Mouse (Mus musculus) hindbrain, embryonic 13.5 days (tissue): Measurements from ENCODE around the gene Il17ra. TPM values are rescaled to one million over a fixed set of nuclear protein-coding genes. Genes with fewer than 3 reads are reported as not detected.

Source experiments
- ATAC-seq: fragments of 200-750 bp; cut with Nextera tagmentation; 2 replicates; pipeline ENCODE4 v1.8.0; 2017; ENCODE audit warnings: moderate TSS enrichment; ENCODE audit not compliant: low FRiP score
- H3K27ac ChIP-seq: fragments of 300-500 bp; sonication (generic); 2 replicates; pipeline ENCODE4 v1.5.1; 2015; ENCODE audit warnings: inconsistent platforms, mild to moderate bottlenecking, moderate library complexity
- H3K27me3 ChIP-seq: fragments of 300-500 bp; sonication (generic); 2 replicates; pipeline ENCODE4 v1.6.1; 2015; ENCODE audit warnings: mild to moderate bottlenecking, inconsistent platforms
- H3K36me3 ChIP-seq: fragments of 300-500 bp; sonication (generic); 2 replicates; pipeline ENCODE4 v1.6.1; 2015; ENCODE audit warnings: mild to moderate bottlenecking, inconsistent platforms
- H3K4me1 ChIP-seq: fragments of 300-500 bp; sonication (generic); replicated peaks from 2 replicates; pipeline ENCODE4 v1.6.1; 2015; ENCODE audit warnings: inconsistent platforms
- H3K4me2 ChIP-seq: fragments of 300-500 bp; sonication (generic); 2 replicates; pipeline ENCODE4 v1.6.1; 2015; ENCODE audit warnings: inconsistent platforms, mild to moderate bottlenecking, moderate library complexity
- H3K4me3 ChIP-seq: fragments of 300-500 bp; sonication (generic); 2 replicates; pipeline ENCODE4 v1.5.1; 2015; ENCODE audit warnings: mild to moderate bottlenecking, inconsistent platforms
- H3K9ac ChIP-seq: fragments of 300-500 bp; sonication (generic); 2 replicates; pipeline ENCODE4 v1.6.1; 2015; ENCODE audit warnings: mild to moderate bottlenecking, inconsistent platforms
- H3K9me3 ChIP-seq: fragments of 300-500 bp; sonication (generic); 2 replicates; pipeline ENCODE4 v1.6.1; 2016; ENCODE audit warnings: inconsistent platforms
- WGBS: fragments of 180-500 bp; shearing (Covaris S2); methylation state at CpG from one replicate; pipeline ENCODE4 v1.1.7; 2015; 5-methylcytosine and 5-hydroxymethylcytosine counted together
- polyA plus RNA-seq: library from polyadenylated mRNA; unstranded; fragments of >200 nt; fragmentation: Nextera tagmentation; extraction: Ambion mirVana; gene quantifications from 2 replicates; pipeline ENCODE4 v1.2.1, GENCODE M21; 2015

Il17ra gene
- polyA plus RNA-seq, 1 experiment from 2014 or later = 9.8 TPM

DNA sequence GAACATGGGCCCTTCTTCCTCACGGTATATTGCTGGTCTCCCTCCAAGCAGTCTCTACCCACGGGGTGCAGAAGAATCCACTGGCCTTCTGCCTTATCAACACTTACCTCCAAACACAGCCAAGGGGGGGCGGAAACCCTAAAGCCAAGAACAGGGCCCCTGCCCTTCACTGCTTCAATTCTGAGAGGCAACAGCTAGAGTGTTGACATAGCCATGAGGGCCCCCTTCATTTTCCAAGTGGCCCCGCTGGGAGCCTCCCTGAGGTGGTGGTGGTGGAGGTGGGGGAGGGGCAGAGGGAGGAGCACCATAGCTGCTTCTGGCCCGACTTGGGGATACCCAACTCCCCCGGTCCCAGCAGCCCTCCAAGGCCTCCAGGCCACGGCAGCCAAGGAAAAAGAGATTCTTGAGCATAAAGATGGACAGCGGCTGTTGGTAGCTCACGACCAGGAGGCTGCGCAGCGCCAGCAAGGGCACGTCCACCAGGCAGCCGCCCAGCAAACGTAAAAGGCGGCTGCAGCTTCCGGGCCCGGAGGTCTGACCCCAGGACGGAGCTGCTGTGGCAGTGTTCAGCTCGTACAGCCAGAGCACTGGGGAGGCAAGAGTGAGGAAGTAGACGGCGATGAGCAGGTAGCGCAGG, 28.9 kb downstream of the Il17ra start:
- peaks cover 59% of the 10 kb centered on the region for H3K4me1 ChIP-seq
- H3K9ac ChIP-seq = peak overlapping the region; percentile 89
- 8% methylated on average over 22 of the region's 22 CpGs for WGBS
- H3K9me3 ChIP-seq = no peaks in the 10 kb centered on the region
- ATAC-seq = no peak
- H3K4me2 ChIP-seq = peak overlapping the region; percentile 82
- peak overlapping the region; percentile 95; the same call in 1 of the 2 replicates for H3K27ac ChIP-seq
- no peaks in the 10 kb centered on the region for H3K36me3 ChIP-seq
- H3K27me3 ChIP-seq = 0 out of 2 replicates have a peak, but pooled peaks cover 5% of the 10 kb centered on the region
- H3K4me3 ChIP-seq = peak overlapping the region; percentile 86

DNA sequence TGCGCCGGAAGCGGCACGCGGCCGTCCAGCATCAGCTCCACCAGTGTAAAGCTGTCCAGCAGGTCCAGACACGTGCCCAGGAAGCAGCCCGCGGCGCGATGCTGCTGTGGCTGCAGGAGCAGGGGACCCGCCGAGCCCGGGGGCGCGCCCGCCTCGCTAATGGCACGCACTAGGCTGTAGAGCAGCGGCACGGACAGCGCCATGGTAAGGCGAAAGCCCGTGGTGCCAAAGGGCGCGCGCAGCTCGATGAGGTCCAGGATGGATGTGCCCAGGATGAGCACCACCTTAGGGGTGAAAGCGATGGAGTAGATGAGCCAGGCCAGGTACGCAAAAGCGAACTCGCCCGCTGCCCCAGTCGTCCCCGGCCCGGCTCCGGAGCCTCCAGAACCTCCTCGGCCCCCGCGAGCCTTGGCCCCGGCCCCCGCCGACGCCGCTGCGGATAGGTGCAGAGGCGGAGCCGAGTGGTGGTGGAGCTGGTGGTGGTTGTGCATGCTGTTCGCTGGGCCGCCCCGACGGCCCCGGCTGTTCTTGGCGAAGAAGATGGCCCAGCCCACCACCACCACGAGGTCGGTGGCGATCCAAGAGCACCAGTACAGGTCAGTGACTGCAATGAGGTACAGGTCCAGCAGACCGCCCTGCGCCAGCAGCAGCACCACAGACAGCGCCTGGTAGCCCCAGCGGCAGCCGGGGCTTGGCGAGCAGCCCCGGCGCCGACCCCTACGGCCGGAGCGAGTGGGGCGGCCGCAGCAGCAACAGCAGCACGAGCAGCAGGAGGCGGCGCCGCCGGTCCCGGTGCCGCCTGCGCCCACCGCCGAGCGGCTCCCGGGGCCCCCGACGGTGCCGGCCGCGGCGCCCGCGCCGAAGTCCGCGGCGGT, 29.7 kb downstream of the Il17ra start:
- Histone ChIP-seq H3K4me1 (peaks cover 59% of the 10 kb centered on the region), H3K4me3 (peak overlapping the region; percentile 86), H3K36me3 (no peaks in the 10 kb centered on the region), H3K9ac (peak overlapping the region; percentile 89), H3K27ac (peak overlapping the region; percentile 95), H3K9me3 (no peaks in the 10 kb centered on the region), H3K27me3 (0 out of 2 replicates have a peak, but pooled peaks cover 5% of the 10 kb centered on the region), H3K4me2 (peak overlapping the region; percentile 82)
- ATAC-seq = peak; percentile 23
- 1% methylated on average over 92 of the region's 95 CpGs for WGBS

DNA sequence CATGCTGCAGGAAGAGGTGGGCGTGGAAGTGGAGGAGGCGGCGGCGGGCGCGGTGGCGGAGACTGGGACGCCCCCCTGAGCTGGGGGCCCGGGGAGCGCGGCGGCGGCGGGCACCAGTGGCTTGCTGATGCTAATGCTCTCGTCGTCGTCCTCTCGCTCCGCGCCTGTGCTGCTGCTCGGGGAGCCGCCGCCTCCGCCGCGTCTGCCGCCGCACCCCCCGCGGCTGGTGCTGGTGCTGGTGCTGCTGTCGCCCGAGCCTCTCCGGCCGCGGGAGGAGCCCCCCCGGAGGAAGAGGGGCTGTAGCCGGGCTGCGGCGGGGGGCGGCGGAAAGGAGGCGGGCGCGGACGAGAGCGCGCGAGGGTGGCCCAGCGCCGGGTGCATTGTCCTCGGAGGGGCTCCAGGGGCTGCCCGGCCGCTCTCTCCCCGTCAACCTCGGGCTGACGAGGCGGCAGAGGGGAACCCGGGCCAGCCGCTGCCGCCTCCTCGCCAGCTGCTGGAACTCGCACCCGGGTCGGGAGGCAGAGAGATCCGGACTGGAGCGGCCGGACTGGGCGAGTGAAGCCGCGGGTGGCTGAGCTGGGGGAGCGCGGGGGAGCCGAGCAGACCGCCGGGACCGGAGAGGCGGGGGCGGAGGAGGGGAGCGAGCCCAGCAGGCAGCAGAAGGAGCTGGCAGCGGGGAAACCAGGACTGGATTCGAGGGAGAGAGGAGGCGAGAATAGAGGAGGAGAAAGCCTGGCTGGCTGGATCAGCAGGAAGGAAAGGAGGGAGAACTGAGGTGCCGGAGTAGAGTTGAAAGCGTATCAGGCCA, 30.5 kb downstream of the Il17ra start, which contains the start of gene Tmem121b:
TSS of gene Tmem121b (minus strand) at position 434 of the 808 bp plus-strand sequence.
- Histone ChIP-seq H3K36me3 (no peaks in the 10 kb centered on the region), H3K27ac (peak within 1 kb of the TSS; percentile 95), H3K4me2 (peak within 1 kb of the TSS; percentile 82), H3K9ac (peak within 1 kb of the TSS; percentile 89), H3K4me3 (peak within 1 kb of the TSS; percentile 86), H3K9me3 (no peaks in the 10 kb centered on the region), H3K4me1 (peaks cover 59% of the 10 kb centered on the region), H3K27me3 (0 out of 2 replicates have a peak, but pooled peaks cover 5% of the 10 kb centered on the region)
- under 1% methylated on average over 59 of the region's 84 CpGs for WGBS
- ATAC-seq = peak; percentile 87

DNA sequence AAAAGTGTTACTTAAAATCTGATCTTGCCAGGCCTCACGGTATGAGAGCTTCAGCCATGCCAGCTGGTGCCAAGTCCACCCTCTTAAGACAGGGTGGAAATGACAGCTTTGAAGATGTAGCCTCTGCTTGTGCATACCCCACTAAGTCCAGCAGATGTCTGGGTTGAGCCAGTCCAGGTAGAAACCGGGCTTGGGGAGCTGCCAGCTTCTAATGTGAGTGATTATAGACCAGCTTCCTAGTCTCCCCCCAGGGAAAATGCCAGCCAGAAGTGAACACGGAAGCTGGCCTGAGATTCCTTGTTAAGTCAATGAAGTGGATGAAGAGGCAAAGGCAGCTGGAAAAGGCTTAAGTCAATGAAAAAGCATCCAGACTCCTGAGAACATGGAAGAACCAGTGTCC, 33.5 kb downstream of the Il17ra start:
- H3K27me3 ChIP-seq = 0 out of 2 replicates have a peak, but pooled peaks cover 5% of the 10 kb centered on the region
- 51% methylated on average over 3 of the region's 3 CpGs for WGBS
- no peaks in the 10 kb centered on the region for H3K9me3 ChIP-seq
- no peak overlapping the region for H3K4me2 ChIP-seq
- ATAC-seq = no peak
- H3K27ac ChIP-seq = peak overlapping the region; percentile 1; the same call in 1 of the 2 replicates
- H3K36me3 ChIP-seq = no peaks in the 10 kb centered on the region
- H3K4me3 ChIP-seq = no peak overlapping the region
- no peak overlapping the region for H3K9ac ChIP-seq
- peaks cover 32% of the 10 kb centered on the region for H3K4me1 ChIP-seq

DNA sequence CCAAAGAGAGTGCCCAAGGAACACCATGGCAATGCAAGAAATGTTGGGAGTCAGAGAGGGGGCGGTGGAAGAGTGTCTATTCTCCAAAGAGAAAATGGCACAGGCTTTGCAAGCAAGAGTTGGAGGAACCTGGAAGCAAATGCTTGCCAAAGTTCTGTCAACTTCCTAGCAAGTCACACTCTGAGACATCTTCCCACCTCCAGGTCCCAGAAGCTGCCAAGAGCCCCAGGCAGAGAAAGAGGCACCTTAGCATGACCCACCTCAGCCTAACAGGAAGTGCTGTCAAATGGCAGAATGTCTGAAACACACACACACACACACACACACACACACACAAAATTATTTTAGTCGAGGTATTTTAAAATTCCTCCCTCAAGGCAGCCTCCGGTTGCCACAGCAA, 41.0 kb downstream of the Il17ra start:
- WGBS = 73% methylated on average over 3 of the region's 3 CpGs
- H3K27me3 ChIP-seq = no peaks in the 10 kb centered on the region
- H3K4me3 ChIP-seq = no peak overlapping the region
- ATAC-seq = no peak
- no peak overlapping the region for H3K9ac ChIP-seq
- H3K9me3 ChIP-seq = no peaks in the 10 kb centered on the region
- peaks cover 15% of the 10 kb centered on the region; the same call in 1 of the 2 replicates for H3K36me3 ChIP-seq
- peaks cover 3% of the 10 kb centered on the region; the same call in 1 of the 2 replicates for H3K4me1 ChIP-seq
- H3K27ac ChIP-seq = no peak overlapping the region
- H3K4me2 ChIP-seq = no peak overlapping the region

DNA sequence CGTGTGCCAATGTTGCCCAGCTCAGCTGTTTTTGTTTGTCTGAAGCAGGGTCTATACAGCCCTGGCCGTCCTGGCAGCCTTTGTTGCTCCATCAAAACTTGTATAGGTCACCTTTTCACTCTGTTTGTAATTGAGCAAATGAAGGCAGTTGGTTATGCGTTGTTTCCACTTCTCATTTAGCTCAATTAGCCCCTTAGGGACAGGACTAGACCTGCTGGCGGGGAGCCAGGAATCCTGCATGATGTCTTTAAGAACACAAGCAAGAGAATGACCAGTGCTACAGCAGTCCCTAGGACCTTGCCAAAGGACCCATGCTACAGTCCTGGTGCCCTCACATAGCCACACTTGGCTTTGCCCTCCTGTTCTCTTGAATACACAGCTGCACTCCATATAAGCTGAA, 42.5 kb downstream of the Il17ra start:
- Histone ChIP-seq H3K36me3 (peaks cover 27% of the 10 kb centered on the region), H3K9me3 (no peaks in the 10 kb centered on the region), H3K27me3 (no peaks in the 10 kb centered on the region), H3K4me1 (peaks cover 3% of the 10 kb centered on the region; the same call in 1 of the 2 replicates), H3K4me3 (no peak overlapping the region), H3K9ac (no peak overlapping the region), H3K4me2 (no peak overlapping the region), H3K27ac (no peak overlapping the region)
- ATAC-seq = no peak
- WGBS = 58% methylated on average over 4 of the region's 4 CpGs

DNA sequence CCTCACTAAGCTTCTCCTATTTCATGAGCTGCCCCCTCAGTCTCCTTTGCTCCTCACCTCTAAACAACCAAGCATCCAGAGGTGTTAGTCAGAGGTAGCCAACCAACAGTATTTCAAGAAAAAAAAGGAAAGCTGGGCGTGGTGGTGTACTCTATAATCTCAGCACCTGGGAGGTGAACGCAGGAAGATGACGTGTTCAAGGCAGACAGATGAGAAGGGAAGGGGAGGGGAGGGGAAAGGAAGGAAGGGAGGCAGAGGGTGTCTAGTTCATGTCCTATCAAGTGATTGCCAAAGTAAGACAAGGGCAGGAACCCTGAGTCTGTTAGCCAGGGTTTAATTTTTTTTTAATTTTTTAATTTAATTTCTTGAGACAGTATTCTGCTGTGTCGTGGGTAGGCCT, 45.6 kb downstream of the Il17ra start:
- H3K27me3 ChIP-seq = no peaks in the 10 kb centered on the region
- no peak for ATAC-seq
- no peak overlapping the region for H3K4me2 ChIP-seq
- H3K36me3 ChIP-seq = peaks cover 50% of the 10 kb centered on the region
- H3K9me3 ChIP-seq = no peaks in the 10 kb centered on the region
- WGBS = 95% methylated on average over 4 of the region's 4 CpGs
- peaks cover 3% of the 10 kb centered on the region; the same call in 1 of the 2 replicates for H3K4me1 ChIP-seq
- no peak overlapping the region for H3K9ac ChIP-seq
- H3K27ac ChIP-seq = no peak overlapping the region
- H3K4me3 ChIP-seq = no peak overlapping the region

DNA sequence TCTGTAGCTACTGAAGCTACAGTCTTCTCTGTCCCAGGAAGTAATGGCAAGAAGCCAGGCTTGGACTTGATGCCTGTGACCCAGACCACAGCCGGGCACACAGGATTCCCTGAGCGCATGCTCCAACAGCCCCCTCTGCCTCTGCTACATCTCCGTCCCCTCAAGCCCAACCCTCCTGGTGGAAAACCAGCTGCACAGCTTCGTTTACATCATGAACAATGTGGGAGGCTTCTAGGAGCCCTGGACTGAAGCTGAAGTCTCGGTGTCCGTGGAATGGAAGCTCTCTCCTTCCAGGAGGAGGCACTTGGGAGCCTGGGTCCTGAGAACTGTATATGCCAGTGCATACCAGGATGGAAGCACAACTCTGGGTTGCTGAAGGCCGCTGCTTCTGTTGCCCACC, 46.9 kb downstream of the Il17ra start:
- no peak for ATAC-seq
- peaks cover 3% of the 10 kb centered on the region; the same call in 1 of the 2 replicates for H3K4me1 ChIP-seq
- peaks cover 60% of the 10 kb centered on the region for H3K36me3 ChIP-seq
- H3K9me3 ChIP-seq = no peaks in the 10 kb centered on the region
- no peak overlapping the region for H3K27ac ChIP-seq
- no peak overlapping the region for H3K4me2 ChIP-seq
- no peak overlapping the region for H3K4me3 ChIP-seq
- H3K27me3 ChIP-seq = no peaks in the 10 kb centered on the region
- WGBS = 89% methylated on average over 7 of the region's 7 CpGs
- H3K9ac ChIP-seq = no peak overlapping the region

DNA sequence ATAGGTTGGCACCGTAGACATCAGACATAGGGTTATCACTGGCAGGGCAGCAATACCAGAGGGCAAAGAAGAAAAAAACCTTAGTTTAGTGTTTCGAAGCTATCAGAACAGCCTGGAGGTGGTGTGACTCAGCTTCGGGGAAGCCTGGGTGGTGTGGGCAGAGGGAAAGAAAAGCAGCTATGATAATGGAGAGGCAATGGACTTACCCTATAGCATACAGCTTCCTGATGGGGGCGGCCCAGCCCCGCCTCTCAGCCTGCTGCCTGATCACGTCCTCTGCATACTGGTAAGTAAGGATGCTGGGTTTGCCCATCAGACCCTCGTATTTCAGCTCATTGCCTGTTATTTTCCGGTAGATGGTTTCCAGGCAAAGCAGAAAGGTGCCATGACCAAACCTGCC, 47.4 kb downstream of the Il17ra start:
- Histone ChIP-seq H3K4me1 (peaks cover under 1% of the 10 kb centered on the region; the same call in 1 of the 2 replicates), H3K27ac (no peak overlapping the region), H3K4me2 (no peak overlapping the region), H3K9me3 (no peaks in the 10 kb centered on the region), H3K4me3 (no peak overlapping the region), H3K36me3 (peaks cover 60% of the 10 kb centered on the region), H3K9ac (no peak overlapping the region), H3K27me3 (no peaks in the 10 kb centered on the region)
- ATAC-seq = no peak
- WGBS = 90% methylated on average over 8 of the region's 8 CpGs

DNA sequence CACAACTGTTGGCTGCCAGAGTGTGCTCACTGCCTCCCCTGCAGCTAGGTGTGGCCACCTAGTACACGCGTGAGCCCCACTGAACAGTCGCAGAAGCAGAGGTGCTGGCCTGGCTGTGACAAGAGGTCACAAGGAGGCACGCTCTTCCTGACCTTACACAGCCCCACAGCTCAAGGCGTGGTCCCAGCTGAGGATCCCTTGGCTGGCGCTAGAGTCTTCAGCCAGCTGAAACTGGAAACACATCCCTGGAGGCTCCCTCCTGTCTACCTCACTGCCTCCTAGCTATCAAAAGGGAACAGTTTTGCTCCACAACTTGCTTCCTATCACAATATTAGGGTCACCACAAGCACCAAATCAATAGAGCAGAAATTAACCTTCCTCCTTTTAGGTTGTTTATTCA, 48.2 kb downstream of the Il17ra start:
- Histone ChIP-seq H3K36me3 (peaks cover 63% of the 10 kb centered on the region), H3K27me3 (no peaks in the 10 kb centered on the region), H3K9me3 (no peaks in the 10 kb centered on the region), H3K9ac (no peak overlapping the region), H3K27ac (no peak overlapping the region), H3K4me2 (no peak overlapping the region), H3K4me3 (no peak overlapping the region), H3K4me1 (no peaks in the 10 kb centered on the region)
- WGBS = 94% methylated on average over 6 of the region's 6 CpGs
- ATAC-seq = no peak

DNA sequence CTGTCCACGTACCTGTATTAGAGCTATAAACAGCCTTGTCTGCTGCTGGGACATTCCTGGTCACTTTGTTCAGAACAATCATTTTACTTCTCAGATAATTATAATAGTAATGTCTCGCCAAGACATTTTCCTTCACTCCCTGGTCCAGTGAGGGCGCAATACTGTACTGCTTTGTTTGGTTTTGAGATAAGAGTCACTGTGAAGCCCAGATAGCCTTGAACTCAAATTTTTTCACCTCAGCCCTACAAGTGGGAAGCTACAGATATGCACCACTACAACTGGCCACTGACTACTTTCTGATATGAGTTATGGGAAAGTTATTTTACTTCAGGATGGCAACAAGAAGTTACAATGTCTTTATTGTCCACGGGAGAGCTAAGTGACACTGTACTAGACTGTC, 53.4 kb downstream of the Il17ra start:
- Histone ChIP-seq H3K9ac (no peak overlapping the region), H3K4me1 (no peaks in the 10 kb centered on the region), H3K36me3 (peaks cover 73% of the 10 kb centered on the region), H3K4me2 (no peak overlapping the region), H3K4me3 (no peak overlapping the region), H3K27ac (no peak overlapping the region), H3K9me3 (no peaks in the 10 kb centered on the region), H3K27me3 (no peaks in the 10 kb centered on the region)
- 93% methylated on average over 4 of the region's 4 CpGs for whole genome bisulfite sequencing
- ATAC-seq = no peak

DNA sequence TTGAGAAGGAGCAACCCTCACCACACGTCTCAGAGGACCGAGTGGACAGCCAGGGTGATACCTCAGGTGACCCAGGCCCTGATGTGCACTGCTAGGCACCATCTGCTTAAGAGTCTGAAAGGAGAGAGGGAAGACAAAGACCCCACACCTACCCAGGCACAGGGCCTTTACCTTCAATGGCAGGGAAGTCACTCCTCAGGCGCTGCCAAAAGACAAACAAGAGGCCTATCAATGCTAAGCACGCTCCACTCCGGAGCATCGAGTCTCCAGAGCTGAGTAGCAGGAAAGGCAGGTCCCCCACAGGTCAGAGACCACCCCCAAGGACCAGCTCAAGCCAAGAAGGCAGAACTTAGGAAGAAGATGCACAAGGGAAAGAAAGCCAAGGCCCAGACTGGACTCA, 53.8 kb downstream of the Il17ra start:
- Histone ChIP-seq H3K4me3 (no peak overlapping the region), H3K9ac (no peak overlapping the region), H3K36me3 (peaks cover 73% of the 10 kb centered on the region), H3K9me3 (no peaks in the 10 kb centered on the region), H3K27me3 (no peaks in the 10 kb centered on the region), H3K4me1 (no peaks in the 10 kb centered on the region), H3K27ac (no peak overlapping the region), H3K4me2 (no peak overlapping the region)
- 94% methylated on average over 6 of the region's 6 CpGs for WGBS
- no peak for ATAC-seq
